ENCODE assay signal across 14 mouse cellular contexts in the genomic region with DNA sequence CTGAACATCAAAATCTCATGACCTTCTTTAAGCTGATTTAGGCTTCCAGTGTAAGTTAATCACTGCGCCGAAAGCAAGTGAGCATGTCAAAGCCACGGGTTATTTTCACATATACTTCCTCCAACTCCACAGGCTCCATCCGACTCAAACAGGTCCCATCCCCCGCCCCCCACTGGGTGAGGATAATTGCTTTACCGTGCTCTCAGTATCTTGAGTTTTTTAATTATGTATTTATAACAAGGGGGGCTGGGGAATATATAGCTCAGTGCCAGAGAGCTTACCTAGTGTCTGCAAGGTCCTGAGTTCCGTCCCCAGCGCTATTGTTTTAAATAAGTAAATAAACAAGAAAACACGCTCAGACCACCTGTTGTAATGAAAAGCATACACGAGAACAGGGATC. TPM values are rescaled to one million over a fixed set of nuclear protein-coding genes. Genes with fewer than 3 reads are reported as not detected.
DNase-seq lines count a peak whose midpoint lies in the region; ATAC-seq lines count a peak whose summit lies in the region.
"Had no signal": no experiment of that assay in that cellular context is flagged by ENCODE, and none has a peak within 500 bp of the region (broad histone marks: within the 10 kb centered on the region; RNA-seq: fewer than 3 reads in every experiment).

No protein-coding gene starts in this region.

- H3K4me1 ChIP-seq in embryonic facial prominence, embryonic 10.5 days: peaks cover 19% of the 10 kb centered on the region
- peaks cover 27% of the 10 kb centered on the region for H3K4me1 ChIP-seq in forebrain, embryonic 13.5 days
- H3K4me1 ChIP-seq in hindbrain, embryonic 16.5 days (ENCODE audit: control insufficient read depth, insufficient read depth, low read depth, low read length): peaks cover 6% of the 10 kb centered on the region; the same call in 1 of the 2 replicates
- peaks cover 21% of the 10 kb centered on the region for H3K4me1 ChIP-seq in midbrain, embryonic 15.5 days
- H3K4me1 ChIP-seq: heart, embryonic 15.5 days; liver, embryonic 15.5 days had no signal

- H3K9ac ChIP-seq in forebrain, embryonic 13.5 days: no peak overlapping the region
- H3K9ac ChIP-seq in hindbrain, embryonic 16.5 days (ENCODE audit: low read depth, low read length): no peak overlapping the region
- H3K9ac ChIP-seq in midbrain, embryonic 15.5 days: no peak overlapping the region
- H3K9ac ChIP-seq: heart, embryonic 15.5 days; liver, embryonic 15.5 days had no signal

- no peak overlapping the region for H3K4me3 ChIP-seq in embryonic facial prominence, embryonic 10.5 days
- no peak overlapping the region for H3K4me3 ChIP-seq in forebrain, embryonic 13.5 days
- H3K4me3 ChIP-seq in hindbrain, embryonic 16.5 days (ENCODE audit: low read length): no peak overlapping the region
- no peak overlapping the region for H3K4me3 ChIP-seq in midbrain, embryonic 15.5 days
- H3K4me3 ChIP-seq: heart, embryonic 15.5 days; liver, embryonic 15.5 days had no signal

- peak overlapping the region; percentile 80 for H3K27ac ChIP-seq in embryonic facial prominence, embryonic 10.5 days (replicated peaks)
- H3K27ac ChIP-seq in forebrain, embryonic 13.5 days: peak overlapping the region; percentile 96
- peak overlapping the region; percentile 83; the same call in 1 of the 2 replicates for H3K27ac ChIP-seq in hindbrain, embryonic 16.5 days (ENCODE audit: low read depth, low read length)
- H3K27ac ChIP-seq in midbrain, embryonic 15.5 days: peak overlapping the region; percentile 89
- H3K27ac ChIP-seq: heart, embryonic 15.5 days; liver, embryonic 15.5 days had no signal

- peak; percentile 14; the same call in 1 of the 2 replicates for ATAC-seq in forebrain, embryonic 13.5 days
- peak; percentile 12; the same call in 1 of the 2 replicates for ATAC-seq in hindbrain, embryonic 16.5 days
- no peak for ATAC-seq in midbrain, embryonic 15.5 days (replicated peaks)
- ATAC-seq in frontal cortex, adult (ENCODE audit: low TSS enrichment): no peak
- ATAC-seq: intestine, embryonic 16.5 days had no signal

- 63% methylated on average over 10 of the region's 10 CpGs for WGBS in embryonic facial prominence, embryonic 10.5 days
- 49% methylated on average over 10 of the region's 10 CpGs for WGBS in forebrain, embryonic 13.5 days
- WGBS in hindbrain, embryonic 16.5 days: 44% methylated on average over 10 of the region's 10 CpGs
- WGBS in midbrain, embryonic 15.5 days: 39% methylated on average over 10 of the region's 10 CpGs

- DNase-seq in embryonic facial prominence, embryonic 10.5 days (ENCODE audit: low spot score): no peak
- DNase-seq in layer of hippocampus, adult 18-20 months (ENCODE audit: low spot score in 2 of 2): no peak
- DNase-seq in thymus, postnatal 14 days: no peak
- DNase-seq in left cerebral cortex, adult 18-20 months (ENCODE audit: low spot score in 2 of 2): no peak
- DNase-seq: layer of hippocampus, postnatal 36 days; lung, postnatal 36 days; thymus, adult 18-20 months had no signal

- peaks cover 90% of the 10 kb centered on the region for H3K27me3 ChIP-seq in embryonic facial prominence, embryonic 10.5 days (replicated peaks; ENCODE audit: low read depth, poor library complexity, severe bottlenecking)
- no peaks in the 10 kb centered on the region for H3K27me3 ChIP-seq in forebrain, embryonic 13.5 days
- no peaks in the 10 kb centered on the region for H3K27me3 ChIP-seq in hindbrain, embryonic 16.5 days (replicated peaks; ENCODE audit: control insufficient read depth, insufficient read depth, low read length)
- no peaks in the 10 kb centered on the region for H3K27me3 ChIP-seq in midbrain, embryonic 15.5 days (replicated peaks)
- H3K27me3 ChIP-seq: heart, embryonic 15.5 days; liver, embryonic 15.5 days had no signal

- peak overlapping the region; percentile 36; the same call in 1 of the 2 replicates for H3K4me2 ChIP-seq in forebrain, embryonic 13.5 days
- no peak overlapping the region; the same call in 1 of the 2 replicates for H3K4me2 ChIP-seq in hindbrain, embryonic 16.5 days (ENCODE audit: low read length)
- H3K4me2 ChIP-seq in midbrain, embryonic 15.5 days: 0 out of 2 replicates have a peak overlapping the region, but pooled peaks have one; percentile 17
- H3K4me2 ChIP-seq: heart, embryonic 15.5 days; liver, embryonic 15.5 days had no signal

- peaks cover 36% of the 10 kb centered on the region for H3K36me3 ChIP-seq in embryonic facial prominence, embryonic 10.5 days (replicated peaks)
- no peaks in the 10 kb centered on the region for H3K36me3 ChIP-seq in forebrain, embryonic 13.5 days (ENCODE audit: poor library complexity, severe bottlenecking)
- H3K36me3 ChIP-seq in hindbrain, embryonic 16.5 days (ENCODE audit: control insufficient read depth, insufficient read depth, low read length): no peaks in the 10 kb centered on the region
- H3K36me3 ChIP-seq in midbrain, embryonic 15.5 days (replicated peaks): no peaks in the 10 kb centered on the region
- H3K36me3 ChIP-seq: liver, embryonic 15.5 days had no signal

- no peaks in the 10 kb centered on the region for H3K9me3 ChIP-seq in embryonic facial prominence, embryonic 10.5 days
- H3K9me3 ChIP-seq in forebrain, embryonic 13.5 days (replicated peaks): no peaks in the 10 kb centered on the region
- no peaks in the 10 kb centered on the region for H3K9me3 ChIP-seq in hindbrain, embryonic 16.5 days (ENCODE audit: control insufficient read depth, low read length)
- H3K9me3 ChIP-seq in midbrain, embryonic 15.5 days: no peaks in the 10 kb centered on the region
- H3K9me3 ChIP-seq: heart, embryonic 15.5 days; liver, embryonic 15.5 days had no signal

RNA-seq across cellular contexts. Expression of a gene that starts 10.0 kb away (rescaled TPM):
- polyA plus RNA-seq in embryonic facial prominence, embryonic 10.5 days (2016; fragmentation: Nextera tagmentation; extraction: Ambion mirVana): 1.9 and 3.1 TPM in 2 replicates
- polyA plus RNA-seq in forebrain, embryonic 13.5 days (2015; fragmentation: Nextera tagmentation; extraction: Ambion mirVana): 9.4 and 10.3 TPM in 2 replicates
- polyA plus RNA-seq in hindbrain, embryonic 16.5 days (2015; fragmentation: Nextera tagmentation; extraction: Ambion mirVana): 5.6 and 6.2 TPM in 2 replicates
- polyA plus RNA-seq in midbrain, embryonic 15.5 days (2015; fragmentation: Nextera tagmentation; extraction: Ambion mirVana): 9.4 and 11.6 TPM in 2 replicates
- total RNA-seq in layer of hippocampus, adult 18-20 months (2021): 10 to 100 TPM in 1 of 2 experiments, 1 to 10 TPM in 1; 7.5 to 10.8 TPM
- 10 to 100 TPM; 22.6 to 23.1 TPM for total RNA-seq in left cerebral cortex, adult 18-20 months (2021)

RNA-seq across cellular contexts. Expression of a gene that starts 38.2 kb away (rescaled TPM):
- 86.5 and 92.1 TPM in 2 replicates for polyA plus RNA-seq in embryonic facial prominence, embryonic 10.5 days (2016; fragmentation: Nextera tagmentation; extraction: Ambion mirVana)
- 70.5 and 86.0 TPM in 2 replicates for polyA plus RNA-seq in forebrain, embryonic 13.5 days (2015; fragmentation: Nextera tagmentation; extraction: Ambion mirVana)
- 44.6 and 58.1 TPM in 2 replicates for polyA plus RNA-seq in hindbrain, embryonic 16.5 days (2015; fragmentation: Nextera tagmentation; extraction: Ambion mirVana)
- polyA plus RNA-seq in midbrain, embryonic 15.5 days (2015; fragmentation: Nextera tagmentation; extraction: Ambion mirVana): 63.9 and 71.5 TPM in 2 replicates
- total RNA-seq in layer of hippocampus, adult 18-20 months (2021): 10 to 100 TPM; 27.1 to 28.3 TPM
- 10 to 100 TPM; 20.3 to 33.4 TPM for total RNA-seq in left cerebral cortex, adult 18-20 months (2021)

Comparison
In these comparisons a context has a peak if more than half of its experiments do, and no peak if none do; other contexts are left out.
1. ATAC-seq: peak in forebrain, embryonic 13.5 days (single experiment) and hindbrain, embryonic 16.5 days (single experiment); none in midbrain, embryonic 15.5 days (single experiment) and frontal cortex, adult (single experiment).
2. Peak in every context shown above with its lines, with median percentiles within 50 percentile points of each other: H3K27ac ChIP-seq.